Mouse (Mus musculus) intestine, embryonic 14.5 days (tissue): ENCODE measurements around the gene Clca2. TPM values are rescaled to one million over a fixed set of nuclear protein-coding genes. Genes with fewer than 3 reads are reported as not detected.

Experiments used
- ATAC-seq: fragments of 200-750 bp; cut with Nextera tagmentation; replicated peaks from 2 replicates; pipeline ENCODE4 v1.8.0; 2017; ENCODE audit warnings: low read depth, moderate number of reproducible peaks, moderate TSS enrichment, moderate library complexity; ENCODE audit not compliant: low FRiP score, low TSS enrichment
- DNase-seq: peaks from one replicate; pipeline ENCODE4 v3.0.0-alpha.2; 2018; ENCODE audit warnings: low spot score
- H3K27ac ChIP-seq: fragments of 300-500 bp; sonication (generic); 2 replicates; pipeline ENCODE4 v1.5.1; 2014; ENCODE audit warnings: low read depth, mild to moderate bottlenecking, control low read depth
- H3K27me3 ChIP-seq: fragments of 300-500 bp; sonication (generic); replicated peaks from 2 replicates; pipeline ENCODE4 v1.6.1; 2014; ENCODE audit warnings: low read length, control low read depth; ENCODE audit not compliant: control insufficient read depth, insufficient read depth
- H3K36me3 ChIP-seq: fragments of 300-500 bp; sonication (generic); 2 replicates; pipeline ENCODE4 v1.6.1; 2014; ENCODE audit warnings: low read length, control low read depth; ENCODE audit not compliant: control insufficient read depth, insufficient read depth
- H3K4me1 ChIP-seq: fragments of 300-500 bp; sonication (generic); replicated peaks from 2 replicates; pipeline ENCODE4 v1.6.1; 2014; ENCODE audit warnings: low read length, control low read depth, mixed read lengths; ENCODE audit not compliant: control insufficient read depth, insufficient read depth
- H3K4me2 ChIP-seq: fragments of 300-500 bp; sonication (generic); 2 replicates; pipeline ENCODE4 v1.6.1; 2014; ENCODE audit warnings: low read length
- H3K4me3 ChIP-seq: fragments of 300-500 bp; sonication (generic); 2 replicates; pipeline ENCODE4 v1.5.1; 2014; ENCODE audit warnings: low read depth, low read length, control low read depth, mixed read lengths
- H3K9ac ChIP-seq: fragments of 300-500 bp; sonication (generic); 2 replicates; pipeline ENCODE4 v1.6.1; 2014; ENCODE audit warnings: mild to moderate bottlenecking, low read length
- H3K9me3 ChIP-seq: fragments of 300-500 bp; sonication (generic); 2 replicates; pipeline ENCODE4 v1.6.1; 2016; ENCODE audit warnings: low read length, control low read depth; ENCODE audit not compliant: control insufficient read depth
- WGBS: fragments of 180-500 bp; shearing (Covaris S2); extraction: QIAGEN DNeasy Blood & Tissue Kit; methylation state at CpG from one replicate; pipeline ENCODE4 v1.1.7; 2014; 5-methylcytosine and 5-hydroxymethylcytosine counted together
- polyA plus RNA-seq: library from polyadenylated mRNA; unstranded; fragments of >200 nt; fragmentation: Nextera tagmentation; extraction: Ambion mirVana; gene quantifications from 2 replicates; pipeline ENCODE4 v1.2.1, GENCODE M21; 2014

Clca2 gene
- polyA plus RNA-seq, 1 experiment from 2014 or later = 0.46 TPM

GRCm38 (mm10) chr3:145103770-145104169, 4.5 kb upstream of the Clca2 start:
- H3K27ac ChIP-seq = no peak overlapping the region
- no peaks in the 10 kb centered on the region for H3K36me3 ChIP-seq
- ATAC-seq (no peak), DNase-seq (no peak)
- H3K9me3 ChIP-seq = no peaks in the 10 kb centered on the region
- WGBS = 36% methylated on average over 5 of the region's 5 CpGs
- no peaks in the 10 kb centered on the region for H3K27me3 ChIP-seq
- H3K4me1 ChIP-seq = no peaks in the 10 kb centered on the region
- H3K4me3 ChIP-seq = no peak overlapping the region
- no peak overlapping the region for H3K9ac ChIP-seq
- H3K4me2 ChIP-seq = no peak overlapping the region

GRCm38 (mm10) chr3:145103321-145103720, 4.1 kb upstream of the Clca2 start:
- DNase-seq = no peak
- Histone ChIP-seq H3K27ac (no peak overlapping the region), H3K9ac (no peak overlapping the region), H3K27me3 (no peaks in the 10 kb centered on the region), H3K4me1 (no peaks in the 10 kb centered on the region), H3K4me3 (no peak overlapping the region), H3K4me2 (no peak overlapping the region), H3K9me3 (no peaks in the 10 kb centered on the region), H3K36me3 (no peaks in the 10 kb centered on the region)
- no peak for ATAC-seq
- WGBS = 66% methylated on average over 2 of the region's 2 CpGs

GRCm38 (mm10) chr3:145101891-145102555, 2.8 kb upstream of the Clca2 start:
- Histone ChIP-seq H3K4me2 (no peak overlapping the region), H3K27ac (no peak overlapping the region), H3K36me3 (no peaks in the 10 kb centered on the region), H3K4me3 (no peak overlapping the region), H3K4me1 (no peaks in the 10 kb centered on the region), H3K9me3 (no peaks in the 10 kb centered on the region), H3K9ac (no peak overlapping the region), H3K27me3 (no peaks in the 10 kb centered on the region)
- ATAC-seq (peak; percentile 64; the same call in 1 of the 2 replicates), DNase-seq (no peak)
- WGBS = 69% methylated on average over 9 of the region's 9 CpGs

- no peak overlapping the region for H3K4me3 ChIP-seq
- H3K27ac ChIP-seq = no peak overlapping the region
- no peak overlapping the region for H3K4me2 ChIP-seq
- no peaks in the 10 kb centered on the region for H3K27me3 ChIP-seq
- ATAC-seq (no peak), DNase-seq (no peak)
- no peaks in the 10 kb centered on the region for H3K4me1 ChIP-seq
- 35% methylated on average over 8 of the region's 8 CpGs for WGBS
- H3K9me3 ChIP-seq = no peaks in the 10 kb centered on the region
- no peaks in the 10 kb centered on the region for H3K36me3 ChIP-seq
- H3K9ac ChIP-seq = no peak overlapping the region
Measured at GRCm38 (mm10) chr3:145087857-145088598, 11.2 kb downstream of the Clca2 start.

- ATAC-seq (no peak), DNase-seq (no peak)
- Histone ChIP-seq H3K36me3 (no peaks in the 10 kb centered on the region), H3K9me3 (no peaks in the 10 kb centered on the region), H3K4me2 (no peak overlapping the region), H3K4me1 (no peaks in the 10 kb centered on the region), H3K27me3 (no peaks in the 10 kb centered on the region), H3K27ac (no peak overlapping the region), H3K4me3 (no peak overlapping the region), H3K9ac (no peak overlapping the region)
- WGBS = 89% methylated on average over 14 of the region's 14 CpGs
Measured at GRCm38 (mm10) chr3:145086180-145086579, 13.1 kb downstream of the Clca2 start.

- Histone ChIP-seq H3K4me2 (no peak overlapping the region), H3K9me3 (no peaks in the 10 kb centered on the region), H3K4me1 (0 out of 2 replicates have a peak, but pooled peaks cover 2% of the 10 kb centered on the region), H3K4me3 (no peak overlapping the region), H3K36me3 (no peaks in the 10 kb centered on the region), H3K9ac (no peak overlapping the region), H3K27ac (no peak overlapping the region), H3K27me3 (no peaks in the 10 kb centered on the region)
- 53% methylated on average over 1 of the region's 1 CpGs for WGBS
- DNase-seq (no peak), ATAC-seq (no peak)
Measured at GRCm38 (mm10) chr3:145083081-145083480, 16.2 kb downstream of the Clca2 start.

GRCm38 (mm10) chr3:145080904-145081303, 18.3 kb downstream of the Clca2 start:
- no peaks in the 10 kb centered on the region for H3K36me3 ChIP-seq
- H3K27ac ChIP-seq = no peak overlapping the region
- ATAC-seq (no peak), DNase-seq (no peak)
- H3K4me2 ChIP-seq = no peak overlapping the region
- no peak overlapping the region for H3K4me3 ChIP-seq
- H3K4me1 ChIP-seq = 0 out of 2 replicates have a peak, but pooled peaks cover 2% of the 10 kb centered on the region
- no peaks in the 10 kb centered on the region for H3K27me3 ChIP-seq
- H3K9me3 ChIP-seq = no peaks in the 10 kb centered on the region
- 81% methylated on average over 8 of the region's 8 CpGs for WGBS
- no peak overlapping the region for H3K9ac ChIP-seq

- ATAC-seq = 0 out of 2 replicates have a peak, but pooled peaks have one; percentile 50
- WGBS = 38% methylated on average over 6 of the region's 6 CpGs
- no peaks in the 10 kb centered on the region for H3K27me3 ChIP-seq
Measured at GRCm38 (mm10) chr3:145078405-145078804, 20.8 kb downstream of the Clca2 start.

More at GRCm38 (mm10) chr3:145078405-145078804, 20.8 kb downstream of the Clca2 start:
- Histone ChIP-seq H3K4me3 (no peak overlapping the region), H3K9ac (no peak overlapping the region), H3K4me2 (no peak overlapping the region), H3K4me1 (0 out of 2 replicates have a peak, but pooled peaks cover 2% of the 10 kb centered on the region), H3K9me3 (no peaks in the 10 kb centered on the region), H3K27ac (0 out of 2 replicates have a peak overlapping the region, but pooled peaks have one; percentile 40), H3K36me3 (no peaks in the 10 kb centered on the region)
- DNase-seq = no peak
